Mouse (Mus musculus) intestine, embryonic 16.5 days (tissue): ENCODE data around the gene Cobl. TPM values are rescaled to one million over a fixed set of nuclear protein-coding genes. Genes with fewer than 3 reads are reported as not detected.

Experiments used
- ATAC-seq: fragments of 200-750 bp; cut with Nextera tagmentation; 2 replicates; pipeline ENCODE4 v1.8.0; 2017; ENCODE audit warnings: moderate TSS enrichment, moderate library complexity
- H3K27ac ChIP-seq: fragments of 300-500 bp; sonication (generic); 2 replicates; pipeline ENCODE4 v1.5.1; 2014; ENCODE audit warnings: mild to moderate bottlenecking, low read length
- H3K27me3 ChIP-seq: fragments of 300-500 bp; sonication (generic); replicated peaks from 2 replicates; pipeline ENCODE4 v1.6.1; 2014; ENCODE audit warnings: low read length, control low read depth, mixed read lengths; ENCODE audit not compliant: control insufficient read depth, insufficient read depth
- H3K36me3 ChIP-seq: fragments of 300-500 bp; sonication (generic); 2 replicates; pipeline ENCODE4 v1.6.1; 2014; ENCODE audit warnings: low read length, control low read depth; ENCODE audit not compliant: control insufficient read depth, insufficient read depth
- H3K4me1 ChIP-seq: fragments of 300-500 bp; sonication (generic); 2 replicates; pipeline ENCODE4 v1.6.1; 2014; ENCODE audit warnings: low read length, control low read depth, mixed read lengths; ENCODE audit not compliant: control insufficient read depth, insufficient read depth
- H3K4me2 ChIP-seq: fragments of 300-500 bp; sonication (generic); 2 replicates; pipeline ENCODE4 v1.6.1; 2014; ENCODE audit warnings: low read depth, low read length, control low read depth
- H3K4me3 ChIP-seq: fragments of 300-500 bp; sonication (generic); 2 replicates; pipeline ENCODE4 v1.5.1; 2014; ENCODE audit warnings: mild to moderate bottlenecking, low read length
- H3K9ac ChIP-seq: fragments of 300-500 bp; sonication (generic); 2 replicates; pipeline ENCODE4 v1.6.1; 2014; ENCODE audit warnings: low read depth, low read length
- H3K9me3 ChIP-seq: fragments of 300-500 bp; sonication (generic); 2 replicates; pipeline ENCODE4 v1.6.1; 2016; ENCODE audit warnings: low read length, control low read depth; ENCODE audit not compliant: control insufficient read depth
- WGBS: fragments of 180-500 bp; shearing (Covaris S2); extraction: QIAGEN DNeasy Blood & Tissue Kit; methylation state at CpG from one replicate; pipeline ENCODE4 v1.1.7; 2014; 5-methylcytosine and 5-hydroxymethylcytosine counted together
- polyA plus RNA-seq: library from polyadenylated mRNA; unstranded; fragments of >200 nt; fragmentation: Nextera tagmentation; extraction: Ambion mirVana; gene quantifications from 2 replicates; pipeline ENCODE4 v1.2.1, GENCODE M21; 2015

Gene Cobl
- polyA plus RNA-seq, 1 experiment from 2014 or later: 7.4 TPM

- Histone ChIP-seq H3K4me1 (0 out of 2 replicates have a peak, but pooled peaks cover 3% of the 10 kb centered on the region), H3K9ac (no peak overlapping the region), H3K4me3 (no peak overlapping the region), H3K27ac (no peak overlapping the region), H3K4me2 (no peak overlapping the region), H3K9me3 (no peaks in the 10 kb centered on the region), H3K27me3 (no peaks in the 10 kb centered on the region), H3K36me3 (no peaks in the 10 kb centered on the region)
- 87% methylated on average over 1 of the region's 1 CpGs for WGBS
- ATAC-seq: no peak
Measured at GRCm38 (mm10) chr11:12350086-12350485, 114.7 kb downstream of the Cobl start.

GRCm38 (mm10) chr11:12346486-12346885, 118.3 kb downstream of the Cobl start:
- Histone ChIP-seq H3K36me3 (no peaks in the 10 kb centered on the region), H3K27me3 (no peaks in the 10 kb centered on the region), H3K9ac (no peak overlapping the region), H3K27ac (no peak overlapping the region), H3K4me2 (no peak overlapping the region), H3K9me3 (no peaks in the 10 kb centered on the region), H3K4me3 (no peak overlapping the region), H3K4me1 (0 out of 2 replicates have a peak, but pooled peaks cover under 1% of the 10 kb centered on the region)
- WGBS: 69% methylated on average over 2 of the region's 2 CpGs
- no peak for ATAC-seq

- no peaks in the 10 kb centered on the region for H3K9me3 ChIP-seq
- H3K27me3 ChIP-seq: no peaks in the 10 kb centered on the region
- H3K4me1 ChIP-seq: no peaks in the 10 kb centered on the region
- 89% methylated on average over 4 of the region's 4 CpGs for WGBS
- H3K4me3 ChIP-seq: no peak overlapping the region
- no peak for ATAC-seq
- H3K27ac ChIP-seq: no peak overlapping the region
- no peak overlapping the region for H3K9ac ChIP-seq
- no peaks in the 10 kb centered on the region for H3K36me3 ChIP-seq
- no peak overlapping the region for H3K4me2 ChIP-seq
Measured at GRCm38 (mm10) chr11:12343686-12344085, 121.1 kb downstream of the Cobl start.

- no peak for ATAC-seq
- Histone ChIP-seq H3K27ac (no peak overlapping the region), H3K36me3 (no peaks in the 10 kb centered on the region), H3K4me1 (no peaks in the 10 kb centered on the region), H3K4me3 (no peak overlapping the region), H3K9me3 (no peaks in the 10 kb centered on the region), H3K9ac (no peak overlapping the region), H3K4me2 (no peak overlapping the region), H3K27me3 (no peaks in the 10 kb centered on the region)
Measured at GRCm38 (mm10) chr11:12340697-12341096, 124.1 kb downstream of the Cobl start.

GRCm38 (mm10) chr11:12336145-12336544, 128.6 kb downstream of the Cobl start:
- WGBS: 64% methylated on average over 12 of the region's 12 CpGs
- H3K27me3 ChIP-seq: no peaks in the 10 kb centered on the region
- ATAC-seq: peak; percentile 68
- H3K36me3 ChIP-seq: no peaks in the 10 kb centered on the region
- no peak overlapping the region for H3K27ac ChIP-seq
- peaks cover 6% of the 10 kb centered on the region for H3K4me1 ChIP-seq
- H3K4me2 ChIP-seq: no peak overlapping the region
- no peak overlapping the region for H3K4me3 ChIP-seq
- no peaks in the 10 kb centered on the region for H3K9me3 ChIP-seq
- H3K9ac ChIP-seq: no peak overlapping the region

GRCm38 (mm10) chr11:12331997-12332396, 132.8 kb downstream of the Cobl start:
- no peaks in the 10 kb centered on the region for H3K27me3 ChIP-seq
- H3K4me3 ChIP-seq: no peak overlapping the region
- H3K4me2 ChIP-seq: no peak overlapping the region
- H3K36me3 ChIP-seq: no peaks in the 10 kb centered on the region
- ATAC-seq: peak; percentile 91
- peak overlapping the region; percentile 65; the same call in 1 of the 2 replicates for H3K27ac ChIP-seq
- H3K9me3 ChIP-seq: no peaks in the 10 kb centered on the region
- peaks cover 6% of the 10 kb centered on the region for H3K4me1 ChIP-seq
- 39% methylated on average over 2 of the region's 2 CpGs for WGBS
- H3K9ac ChIP-seq: no peak overlapping the region

GRCm38 (mm10) chr11:12321445-12321844, 143.3 kb downstream of the Cobl start:
- ATAC-seq: no peak
- Histone ChIP-seq H3K4me3 (no peak overlapping the region), H3K4me2 (no peak overlapping the region), H3K9ac (no peak overlapping the region), H3K4me1 (no peaks in the 10 kb centered on the region), H3K36me3 (no peaks in the 10 kb centered on the region), H3K27me3 (no peaks in the 10 kb centered on the region), H3K9me3 (no peaks in the 10 kb centered on the region), H3K27ac (no peak overlapping the region)
- WGBS: 82% methylated on average over 1 of the region's 1 CpGs

- Histone ChIP-seq H3K4me2 (no peak overlapping the region), H3K27ac (no peak overlapping the region), H3K4me3 (no peak overlapping the region), H3K27me3 (no peaks in the 10 kb centered on the region), H3K9me3 (no peaks in the 10 kb centered on the region), H3K36me3 (no peaks in the 10 kb centered on the region), H3K9ac (no peak overlapping the region), H3K4me1 (no peaks in the 10 kb centered on the region)
- WGBS: 75% methylated on average over 3 of the region's 3 CpGs
- ATAC-seq: no peak
Measured at GRCm38 (mm10) chr11:12319318-12319717, 145.4 kb downstream of the Cobl start.

GRCm38 (mm10) chr11:12315670-12316069, 149.1 kb downstream of the Cobl start:
- H3K4me3 ChIP-seq: no peak overlapping the region
- H3K4me1 ChIP-seq: no peaks in the 10 kb centered on the region
- H3K4me2 ChIP-seq: no peak overlapping the region
- no peak overlapping the region for H3K9ac ChIP-seq
- whole genome bisulfite sequencing: 66% methylated on average over 3 of the region's 3 CpGs
- no peak for ATAC-seq
- no peaks in the 10 kb centered on the region for H3K36me3 ChIP-seq
- H3K27me3 ChIP-seq: no peaks in the 10 kb centered on the region
- H3K27ac ChIP-seq: no peak overlapping the region
- H3K9me3 ChIP-seq: no peaks in the 10 kb centered on the region

- WGBS: 83% methylated on average over 6 of the region's 6 CpGs
- no peak overlapping the region for H3K4me3 ChIP-seq
- H3K27ac ChIP-seq: no peak overlapping the region
- no peaks in the 10 kb centered on the region for H3K9me3 ChIP-seq
- H3K4me1 ChIP-seq: no peaks in the 10 kb centered on the region
- no peak overlapping the region for H3K4me2 ChIP-seq
- no peak overlapping the region for H3K9ac ChIP-seq
- ATAC-seq: no peak
- no peaks in the 10 kb centered on the region for H3K36me3 ChIP-seq
- no peaks in the 10 kb centered on the region for H3K27me3 ChIP-seq
Measured at GRCm38 (mm10) chr11:12314278-12315043, 150.3 kb downstream of the Cobl start.
